Mouse (Mus musculus) left cerebral cortex, postnatal 14 days (tissue): ENCODE results near the gene Pmm1. TPM values are rescaled to one million over a fixed set of nuclear protein-coding genes. Genes with fewer than 3 reads are reported as not detected.
"Not testable (repeated sequence)": the region's sequence is repeated elsewhere in the genome, so short reads cannot be mapped to it uniquely, and the experiment has no call there.

Source experiments
- DNase-seq, 2 experiments: peaks; one replicate each; pipeline ENCODE4 v3.0.0; 2021 to 2022; ENCODE audit warnings: low spot score in 2 of 2, mixed read lengths in 1 of 2
- intact Hi-C: fragments of 180-260 bp; cut with DNase I; formaldehyde crosslinking; loops from one replicate; pipeline ENCODE4 v1.15.1; 2025
- long read RNA-seq, 2 experiments: library from polyadenylated mRNA; stranded (forward); transcript quantifications; one replicate each; pipeline ENCODE4 v2.0.0; 2021
- total RNA-seq, 2 experiments: library from RNA; stranded (reverse); gene quantifications; 2 replicates each; pipeline ENCODE4 v1.2.3; 2021

Pmm1 gene
- 100 to 1,000 TPM; 190 to 201 TPM for total RNA-seq
- long read RNA-seq, experiment 1, transcript Pmm1-201 (8 exons, 1,300 nt): major isoform, 211 of 312 reads
- long read RNA-seq, experiment 1, transcript Pmm1-211 (5 exons, 612 nt): minor isoform, 9 of 312 reads
- long read RNA-seq, experiment 1, partial matches to known transcripts: 13 of 312 reads
- long read RNA-seq, experiment 1, other reads (novel, unspliced or antisense): 78 of 312 reads
- long read RNA-seq, experiment 2, transcript Pmm1-201 (8 exons, 1,300 nt): major isoform, 179 of 252 reads
- long read RNA-seq, experiment 2, transcript Pmm1-211 (5 exons, 612 nt): minor isoform, 7 of 252 reads
- long read RNA-seq, experiment 2, partial matches to known transcripts: 4 of 252 reads
- long read RNA-seq, experiment 2, other reads (novel, unspliced or antisense): 62 of 252 reads

DNA sequence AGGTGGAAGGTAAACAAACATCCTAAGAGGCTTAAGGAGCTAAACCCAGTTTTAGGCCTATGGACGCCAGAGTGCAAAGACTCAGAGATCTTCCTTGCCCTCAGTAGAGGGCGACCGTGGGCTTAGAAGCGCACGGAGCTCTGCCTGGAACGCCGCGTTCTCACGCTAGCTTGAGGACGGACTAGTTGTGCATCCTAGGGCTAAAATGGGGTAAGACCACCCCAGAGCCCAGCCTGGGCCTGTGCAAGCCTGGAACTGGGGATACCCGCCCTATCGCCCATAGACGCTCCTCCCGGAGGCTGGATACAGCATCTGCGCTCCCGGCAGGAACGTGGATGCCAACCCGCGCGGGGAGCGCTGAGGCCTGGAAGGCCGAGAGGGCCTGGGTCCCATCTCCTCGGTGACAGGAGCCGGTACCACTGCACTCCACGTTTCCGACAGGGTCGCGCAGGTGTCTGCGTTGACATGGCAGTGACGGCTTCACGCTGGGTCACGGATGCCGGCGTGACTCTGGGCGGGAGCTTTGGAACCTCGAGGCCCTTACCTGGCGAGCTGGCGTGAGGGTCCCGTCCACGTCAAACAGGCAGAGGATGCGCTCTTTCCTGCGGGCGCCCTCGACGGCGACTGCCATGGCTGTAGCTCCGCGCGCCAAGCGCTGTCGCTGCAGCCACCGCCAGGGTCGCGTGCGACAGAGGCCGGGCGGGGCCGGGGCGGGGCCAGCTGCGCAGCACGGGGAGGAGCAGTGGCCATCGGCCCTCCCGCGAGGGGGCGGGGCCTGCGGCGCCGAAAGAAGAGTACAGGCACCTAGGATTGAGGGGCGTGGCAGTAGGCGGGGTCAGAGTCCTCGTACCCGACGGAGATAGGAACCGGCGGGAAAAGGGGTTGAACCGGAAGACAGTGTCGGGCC is at the start of gene Pmm1:
Gene Pmm1 (minus strand): TSS at position 760 of the 907 bp plus-strand sequence.
- peak; percentile 97 to 98 for DNase-seq
- intact Hi-C loops: loop anchor here (2.0 kb wide), 1 partner anchor 28 kb away; no protein-coding TSS in a partner anchor

DNA sequence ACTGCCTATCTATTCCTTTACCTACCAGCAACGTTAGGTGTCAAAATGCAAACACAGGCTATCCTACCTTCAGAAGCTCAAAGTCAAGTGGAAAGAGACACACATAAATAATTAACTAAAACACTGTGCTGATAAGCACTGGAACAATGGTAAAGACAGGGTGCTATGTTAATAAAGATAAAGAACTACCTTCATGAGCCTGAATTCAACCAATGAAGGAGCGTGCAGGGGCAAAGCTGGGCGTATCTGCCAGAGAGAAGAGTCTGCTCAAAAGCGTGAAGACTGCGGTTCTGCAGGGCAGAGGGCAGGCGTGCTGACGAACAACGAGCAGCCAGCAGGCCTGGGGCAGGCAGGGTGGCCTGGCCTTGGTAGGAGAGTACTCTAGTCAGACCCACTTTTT is 43.5 kb upstream of the Pmm1 start:
- intact Hi-C loops: no loop called here
- no peak for DNase-seq

DNA sequence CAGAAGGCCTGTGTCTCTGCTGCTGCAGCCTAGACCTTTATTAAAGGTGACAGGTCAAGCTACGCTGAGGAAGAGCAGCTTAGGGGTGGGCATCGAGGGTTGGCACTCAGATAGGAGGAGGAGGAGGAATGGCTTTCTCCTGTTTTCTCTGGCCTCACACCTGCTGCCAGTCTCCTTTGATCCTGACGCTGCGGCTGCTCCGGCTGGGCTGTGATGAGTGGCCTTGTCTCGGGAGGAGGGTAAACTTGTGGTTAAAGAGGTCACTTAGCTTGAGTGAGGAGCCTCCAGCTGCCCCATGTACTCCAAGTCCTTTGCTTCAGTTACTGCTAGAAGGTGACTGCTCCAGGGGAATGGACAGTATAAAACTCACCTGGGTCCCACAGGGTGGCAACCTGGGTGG is 33.3 kb upstream of the Pmm1 start:
- no peak for DNase-seq
- intact Hi-C loops: no loop called here

DNA sequence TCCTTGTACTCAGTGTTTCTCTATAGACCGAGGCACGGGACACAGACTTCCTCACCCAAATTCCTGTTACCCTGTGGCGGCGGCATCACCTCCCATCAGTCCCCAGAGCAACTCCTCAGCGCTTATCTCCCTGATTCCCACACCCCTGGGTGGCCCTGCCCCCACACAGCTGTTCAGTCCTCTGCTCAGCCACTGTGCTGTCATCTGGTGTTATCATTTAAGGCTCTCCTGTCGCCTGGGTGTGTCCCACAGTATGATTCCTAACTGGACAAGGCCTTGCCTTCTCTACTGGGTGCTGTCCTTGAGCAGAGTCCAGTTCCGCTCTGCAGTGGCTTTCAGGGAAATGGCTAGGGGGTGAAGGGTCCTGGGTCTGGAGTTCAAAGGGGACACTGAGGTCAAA is 29.8 kb upstream of the Pmm1 start:
- intact Hi-C loops: no loop called here
- no peak for DNase-seq

DNA sequence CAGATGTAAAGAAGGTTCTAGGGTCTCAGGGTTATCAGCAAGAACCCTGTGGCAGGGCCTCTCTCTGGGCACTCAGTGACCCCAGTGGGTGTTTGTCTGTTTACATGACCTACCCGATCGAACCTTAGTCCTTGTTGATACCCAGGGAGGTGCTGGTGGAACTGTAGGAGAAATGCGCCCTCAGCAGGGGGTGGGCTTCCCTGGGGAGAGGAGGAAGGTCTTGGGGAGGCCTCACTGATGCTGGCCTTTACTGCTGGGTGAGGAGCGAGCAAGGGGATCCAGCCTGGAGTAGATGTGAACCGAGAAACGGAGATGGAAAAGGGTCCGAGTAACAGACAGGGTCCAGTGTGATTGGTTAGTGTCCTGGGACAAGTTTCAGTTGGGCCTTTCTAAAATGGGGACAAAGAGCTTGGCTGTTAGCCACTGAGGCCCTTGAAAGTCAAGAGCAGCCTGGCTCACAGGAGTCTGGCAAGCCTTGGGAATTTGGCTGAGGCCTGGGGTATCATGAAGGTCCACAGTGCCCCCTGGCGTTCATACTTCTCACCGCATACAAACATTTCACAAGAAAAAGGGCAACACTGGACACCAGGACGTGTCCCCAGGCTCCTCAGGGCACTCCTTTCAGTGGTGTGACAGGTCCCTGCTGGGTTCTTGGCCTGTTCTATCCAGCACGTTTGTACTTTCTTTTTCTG is 28.8 kb upstream of the Pmm1 start:
- intact Hi-C loops: loop anchor here (2.0 to 5.0 kb wide), 2 partner anchors 29 to 52 kb away; partner anchors contain the start of genes Csdc2 and Pmm1
- peak; percentile 90 to 92 for DNase-seq

DNA sequence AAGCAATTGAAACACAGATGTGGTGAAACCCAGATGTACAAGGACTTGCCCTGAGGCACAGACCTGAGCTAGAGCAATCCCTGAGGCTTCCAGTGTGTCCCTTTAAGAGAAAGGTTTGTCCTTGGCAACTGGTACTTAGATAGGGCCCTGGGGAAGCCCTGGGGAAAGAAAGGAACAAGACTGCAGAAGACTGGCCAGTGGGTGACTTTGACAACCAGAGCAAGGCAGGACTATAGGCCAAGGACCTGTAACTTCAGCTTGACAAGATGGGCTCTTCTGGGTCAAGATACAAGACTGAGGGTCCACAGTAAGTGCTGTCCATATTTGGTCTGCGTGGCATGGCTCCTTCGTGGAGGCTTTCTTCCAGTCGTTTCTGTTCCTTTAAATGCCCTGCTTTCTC is 26.9 kb upstream of the Pmm1 start, which contains the start of gene Xrcc6:
Gene Xrcc6 (plus strand): TSS at position 190 of the 400 bp plus-strand sequence.
- DNase-seq: no peak
- intact Hi-C loops: loop anchor here (2.0 to 5.0 kb wide), 2 partner anchors 27 to 50 kb away; partner anchors contain the start of genes Csdc2 and Pmm1

DNA sequence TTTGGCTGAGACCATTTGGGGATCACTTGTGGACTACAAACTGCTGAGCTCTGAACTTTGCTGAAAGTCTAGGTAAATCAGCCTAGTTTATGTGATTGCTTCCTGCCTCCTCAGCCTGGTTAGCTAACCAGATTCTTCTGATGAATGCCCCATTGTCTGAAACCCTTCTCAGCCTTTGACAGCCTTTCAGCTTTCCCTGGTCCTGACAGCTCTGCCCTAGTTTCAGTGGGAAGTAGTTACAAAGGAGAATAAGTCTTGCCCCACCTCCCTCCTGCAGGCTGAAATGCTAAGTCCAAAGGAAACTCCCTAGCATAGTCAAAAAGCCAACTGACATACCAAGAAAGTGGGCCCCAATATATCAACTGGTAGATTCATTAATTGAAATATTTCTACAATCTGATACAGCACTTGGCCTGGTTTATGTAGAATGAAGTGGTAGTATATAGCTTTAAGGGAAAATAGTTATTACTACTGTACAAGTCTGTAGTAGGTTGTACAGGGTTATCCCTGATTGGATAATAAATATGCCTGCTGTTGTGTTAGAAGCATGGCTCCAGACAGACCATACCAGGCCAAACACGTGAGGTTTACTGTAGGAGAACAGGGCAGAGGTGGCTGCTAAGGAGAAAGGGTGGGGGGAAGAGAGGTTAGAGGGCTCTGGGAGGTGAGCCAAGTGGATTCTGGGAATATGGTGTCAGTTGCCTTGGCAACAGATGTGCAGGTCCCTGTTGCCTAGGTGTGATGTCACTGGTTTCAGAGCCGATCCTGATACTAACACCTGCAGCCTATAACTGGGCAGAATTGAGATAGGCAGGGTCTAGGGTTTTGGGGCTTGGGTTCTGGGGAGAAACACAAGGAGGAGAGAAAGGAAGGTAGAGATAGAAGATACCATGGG is 24.8 kb upstream of the Pmm1 start:
- DNase-seq: no peak
- intact Hi-C loops: loop anchor here (5.0 kb wide), 1 partner anchor 48 kb away; the partner anchor contains the start of gene Csdc2

DNA sequence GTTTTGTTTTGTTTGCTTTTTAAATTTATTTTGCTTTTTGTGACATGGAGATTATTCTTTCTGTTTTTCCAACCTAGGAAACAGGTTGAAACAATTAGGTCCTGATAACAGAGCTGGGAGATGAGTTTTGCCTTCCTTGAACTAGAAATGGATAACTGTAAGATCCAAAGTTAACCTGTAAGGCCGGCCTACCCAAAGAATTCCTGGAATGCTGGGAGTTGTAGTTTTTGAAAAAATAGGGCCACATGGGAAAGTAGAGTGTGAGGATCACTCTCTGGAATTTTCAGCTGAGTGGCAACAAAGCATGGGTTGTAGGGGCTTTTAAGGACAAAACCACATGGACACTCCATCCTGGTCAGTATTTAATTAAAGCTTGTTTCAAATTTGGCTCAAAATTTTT is 21.4 kb upstream of the Pmm1 start:
- DNase-seq: no peak
- intact Hi-C loops: no loop called here

DNA sequence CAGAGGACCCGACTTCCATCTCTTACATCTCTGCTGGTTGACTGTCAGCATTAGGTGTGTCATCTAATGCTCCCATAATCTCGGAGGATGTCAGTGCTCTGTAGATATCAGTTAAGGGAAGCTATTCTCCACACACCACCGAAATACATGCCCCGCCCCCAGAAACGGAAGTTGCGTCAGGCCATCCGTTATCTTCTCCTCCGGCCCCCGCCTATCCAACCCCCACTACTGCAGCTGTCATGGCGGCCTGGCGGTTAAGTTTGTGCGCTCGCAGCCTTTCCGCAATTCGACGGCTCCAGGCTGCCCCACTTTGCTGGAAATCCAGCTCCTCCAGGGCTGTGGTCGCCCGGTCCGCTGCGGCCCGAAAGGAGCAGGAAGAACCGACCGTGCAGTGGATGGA is 19.6 kb upstream of the Pmm1 start, which contains the start of gene 1700029P11Rik:
Gene 1700029P11Rik (plus strand): TSS at position 220 of the 400 bp plus-strand sequence.
- no peak for DNase-seq
- intact Hi-C loops: no loop called here

DNA sequence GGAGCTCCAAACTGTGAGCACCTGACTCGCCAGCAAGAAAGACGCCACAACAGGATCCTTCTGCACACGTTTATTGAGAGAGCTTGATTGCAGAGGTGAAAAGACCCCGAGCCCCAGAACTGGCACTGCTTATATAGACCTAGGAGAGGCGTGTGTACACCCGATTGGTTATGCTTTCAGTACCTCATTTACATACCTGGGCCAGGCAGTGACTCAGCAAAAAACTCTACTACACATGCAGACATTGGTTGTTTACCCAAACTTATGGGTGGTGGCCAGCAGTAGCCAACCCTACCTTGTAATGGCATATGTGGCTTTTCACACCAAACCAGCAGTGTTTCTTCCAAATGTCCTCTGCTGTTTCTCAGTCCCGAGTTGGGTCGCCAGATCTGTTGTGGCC is 14.4 kb upstream of the Pmm1 start:
- DNase-seq, intact Hi-C loops: not testable (repeated sequence)

DNA sequence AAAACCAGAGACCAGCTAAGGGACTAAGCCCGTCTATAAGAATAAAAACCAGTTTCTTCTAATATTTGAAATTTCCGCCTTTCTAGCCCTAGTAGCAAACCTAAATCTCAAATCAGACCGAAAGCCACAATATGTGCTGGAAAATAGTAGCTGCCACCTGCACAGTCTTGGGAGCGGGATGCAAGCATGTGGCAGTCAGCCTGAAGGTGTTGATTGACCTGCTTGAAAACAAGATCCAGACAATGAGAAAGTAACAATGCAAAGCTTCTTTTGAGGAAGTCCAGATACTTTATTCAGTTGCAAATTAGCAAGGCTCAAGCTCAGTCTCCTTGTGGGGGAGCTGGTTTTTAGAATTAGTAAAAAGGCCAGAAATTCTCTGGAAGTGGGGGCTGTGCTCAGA is 9.8 kb upstream of the Pmm1 start:
- intact Hi-C loops, DNase-seq: not testable (repeated sequence)

DNA sequence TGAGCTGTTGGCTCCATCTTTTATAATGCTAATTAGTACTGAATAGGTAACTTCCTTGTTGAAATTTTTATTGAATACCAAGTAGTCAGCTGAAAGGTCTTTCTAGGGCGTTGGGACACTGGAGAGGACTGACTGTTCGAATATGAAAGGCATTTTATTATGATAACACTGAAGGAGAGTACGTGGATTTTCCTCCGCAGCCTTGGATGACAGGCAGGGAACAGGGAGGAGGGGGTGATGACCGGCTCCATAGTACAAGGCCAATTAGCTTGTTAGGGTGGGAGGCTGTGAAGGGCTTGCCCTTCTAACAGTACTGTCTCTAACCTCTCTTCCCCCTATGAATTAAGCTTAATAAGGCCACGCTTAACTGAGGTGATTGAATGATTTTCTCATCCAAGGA is 8.9 kb upstream of the Pmm1 start:
- intact Hi-C loops, DNase-seq: not testable (repeated sequence)

DNA sequence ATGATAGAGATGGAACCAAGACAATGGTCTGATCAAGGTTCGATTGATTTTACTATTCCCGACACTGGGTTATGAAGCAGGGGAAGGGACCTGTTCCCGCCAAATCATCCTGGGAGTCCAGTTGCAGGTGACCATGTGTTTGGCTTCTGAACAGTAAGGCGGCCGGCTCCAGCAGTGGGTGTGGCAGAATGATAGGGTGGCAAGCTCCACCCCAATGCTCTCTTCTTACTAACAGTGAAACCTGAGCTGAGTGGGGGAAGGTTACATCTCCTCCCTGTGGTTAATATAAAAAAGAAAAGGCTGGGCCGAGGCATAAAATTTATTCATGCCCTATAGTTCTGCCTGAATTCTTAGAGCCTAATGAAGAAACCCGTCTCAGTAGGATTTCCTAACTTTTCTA is 8.4 kb upstream of the Pmm1 start:
- DNase-seq: no peak
- intact Hi-C loops: no loop called here

DNA sequence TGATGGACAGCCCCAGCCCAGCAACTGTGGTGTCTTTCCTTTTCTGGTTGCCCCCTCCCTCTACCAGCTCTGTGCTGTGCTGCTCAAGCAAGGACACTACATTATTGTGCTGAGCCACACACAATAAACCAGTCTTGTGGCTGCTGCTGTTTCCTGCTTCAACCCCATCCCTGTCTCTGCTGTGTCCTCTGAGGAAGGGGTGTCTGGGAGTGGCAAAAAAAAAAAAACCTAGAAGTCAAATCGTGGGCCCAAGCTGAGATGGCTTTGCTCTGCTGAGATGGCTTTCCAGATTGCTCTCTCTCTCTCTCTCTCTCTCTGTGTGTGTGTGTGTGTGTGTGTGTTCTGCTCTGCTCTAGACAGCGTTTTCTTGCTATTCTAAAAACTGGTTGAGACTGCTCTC is 7.7 kb upstream of the Pmm1 start:
- intact Hi-C loops: no loop called here
- DNase-seq: no peak

DNA sequence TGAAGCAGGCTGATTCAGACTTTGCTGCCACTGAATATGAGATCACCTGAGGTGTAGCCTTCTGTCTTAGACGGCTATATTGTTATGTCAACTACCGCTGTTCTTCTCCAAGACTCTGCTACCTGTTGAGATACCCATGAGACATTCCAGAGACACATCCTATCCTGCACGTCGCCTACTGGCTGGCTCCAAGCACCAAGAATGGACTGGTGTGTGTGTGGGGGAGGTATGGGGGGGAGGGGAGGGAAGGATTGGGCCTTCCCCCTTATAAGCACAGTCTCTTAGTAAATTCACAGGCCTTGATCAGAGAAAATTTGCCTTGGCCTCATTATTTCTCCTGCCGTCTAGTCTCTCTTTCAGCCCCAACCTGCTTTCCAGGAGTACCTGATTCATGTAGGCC is 7.1 kb upstream of the Pmm1 start:
- intact Hi-C loops: no loop called here
- DNase-seq: no peak

DNA sequence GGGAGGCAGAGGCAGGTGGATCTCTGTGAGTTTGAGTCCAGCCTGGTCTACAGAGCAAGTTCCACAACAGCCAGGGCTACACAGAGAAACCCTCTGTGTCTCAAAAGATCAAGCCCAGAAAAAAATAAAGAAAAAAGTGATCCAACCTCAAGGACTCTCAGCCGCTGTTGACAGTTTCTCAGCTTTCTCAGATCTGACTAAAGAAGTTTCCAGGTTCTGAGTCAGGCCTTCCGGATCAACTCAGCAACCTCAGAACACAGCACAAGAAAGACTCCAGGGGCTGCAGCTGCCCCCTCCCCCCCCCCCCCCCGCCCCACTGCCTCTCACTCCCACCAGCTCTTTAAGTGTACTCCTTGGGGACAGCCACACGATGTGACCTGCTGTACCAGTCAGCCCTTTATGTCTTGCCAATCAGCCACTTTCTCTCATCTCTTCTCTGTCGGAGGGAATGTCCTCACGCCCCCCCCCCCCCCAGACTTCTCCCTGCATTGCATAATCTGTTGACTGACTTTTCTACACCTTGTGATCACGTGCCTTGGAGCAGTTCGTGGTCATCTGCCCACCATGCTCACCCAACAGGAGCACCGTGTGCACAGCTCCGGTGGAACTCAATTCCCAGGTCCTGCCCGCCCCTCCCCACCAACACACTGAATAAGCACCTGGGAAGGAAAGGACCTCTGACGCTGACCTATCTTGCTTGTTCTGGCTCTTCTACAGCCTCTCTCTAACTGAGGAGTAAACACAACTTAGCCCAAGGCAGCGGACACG is 5.5 kb upstream of the Pmm1 start:
- no peak for DNase-seq
- intact Hi-C loops: no loop called here

DNA sequence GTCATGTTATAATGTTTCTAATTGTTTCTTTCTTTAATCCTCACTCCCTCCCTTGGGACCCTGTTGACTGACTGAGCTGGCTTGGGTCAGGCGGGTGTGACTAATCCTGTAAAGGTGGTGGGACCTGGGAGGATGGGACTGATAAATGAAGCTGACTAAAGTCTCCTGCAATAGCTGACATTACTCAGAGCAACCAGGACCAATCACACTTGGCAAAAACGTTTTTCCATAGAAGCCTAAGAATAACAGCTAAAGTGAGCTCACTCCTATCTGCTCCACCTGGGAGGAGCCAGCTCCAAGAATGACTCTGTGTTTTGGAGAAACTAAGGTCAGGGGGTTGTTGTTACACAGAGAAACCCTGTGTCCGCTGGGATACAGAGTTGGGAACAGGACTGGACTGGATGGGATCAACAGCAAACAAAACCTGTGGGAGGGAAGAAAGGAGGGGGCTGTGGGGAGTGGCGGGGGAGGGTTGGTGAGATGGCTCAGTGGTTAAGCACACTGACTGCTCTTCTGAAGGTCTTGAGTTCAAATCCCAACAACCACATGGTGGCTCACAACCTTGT is 4.3 kb upstream of the Pmm1 start:
- no peak for DNase-seq

More for the DNA sequence above, 4.3 kb upstream of the Pmm1 start:
- intact Hi-C loops: no loop called here
